Mouse (Mus musculus): ENCODE measurements around the gene Gm10295.

Gm10295 gene

GRCm38 (mm10) chr7:71348922-71349321 is 2.4 kb downstream of the Gm10295 start:
- no peak for DNase-seq

- no peak for DNase-seq
Measured at GRCm38 (mm10) chr7:71324919-71325583, 26.2 kb downstream of the Gm10295 start.

- DNase-seq: no peak
Measured at GRCm38 (mm10) chr7:71313148-71313765, 38.0 kb downstream of the Gm10295 start.

GRCm38 (mm10) chr7:71312375-71312774 is 38.9 kb downstream of the Gm10295 start:
- no peak for DNase-seq

GRCm38 (mm10) chr7:71311411-71311810 is 39.9 kb downstream of the Gm10295 start:
- DNase-seq: no peak

- DNase-seq: no peak
Measured at GRCm38 (mm10) chr7:71308051-71308450, 43.2 kb downstream of the Gm10295 start.

- DNase-seq: no peak
Measured at GRCm38 (mm10) chr7:71302714-71303113, 48.6 kb downstream of the Gm10295 start.
